Mouse (Mus musculus) embryo, embryonic 9.5 days (tissue): Measurements from ENCODE around the gene Fam120b.

ENCODE experiments used
- DNase-seq: peaks from one replicate; pipeline ENCODE4 v3.0.0-alpha.2; 2017; ENCODE audit errors: extremely low spot score

Gene Fam120b

DNA sequence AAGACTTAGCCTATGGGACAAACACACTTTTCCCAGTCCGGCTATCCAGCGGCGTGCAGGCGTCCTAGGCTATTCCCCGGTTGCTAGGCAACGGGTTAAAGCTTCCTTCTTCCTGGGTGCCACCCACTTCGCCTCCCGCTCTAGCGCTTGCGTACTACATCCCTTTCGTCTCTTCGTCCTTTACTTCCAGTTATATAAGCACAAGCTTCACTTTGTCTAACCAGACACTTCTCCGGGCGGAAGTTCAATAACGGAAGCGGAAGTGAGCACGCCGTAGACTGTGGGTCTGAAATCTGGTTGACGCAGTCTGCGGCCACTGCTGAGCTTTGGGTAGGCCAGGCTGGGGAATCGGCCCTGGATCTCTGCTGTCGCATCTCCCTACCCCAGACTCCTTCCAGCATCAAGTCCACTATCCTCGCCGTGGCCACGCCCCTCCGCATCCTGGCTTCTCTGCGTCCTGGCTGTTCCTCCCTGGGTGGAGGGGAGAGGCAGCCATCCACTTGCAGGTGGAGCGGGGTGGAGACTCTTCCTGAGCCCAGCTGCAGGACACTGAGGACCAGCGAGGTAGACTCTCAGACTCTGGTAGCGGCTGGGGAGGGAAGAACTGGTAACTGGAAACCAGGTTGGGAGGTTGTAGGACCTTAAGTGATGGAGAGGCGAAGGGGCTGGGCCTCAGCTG is at the start of gene Fam120b:
Gene Fam120b (plus strand): TSS at position 206 of the 679 bp plus-strand sequence.
- peak; percentile 85 for DNase-seq

DNA sequence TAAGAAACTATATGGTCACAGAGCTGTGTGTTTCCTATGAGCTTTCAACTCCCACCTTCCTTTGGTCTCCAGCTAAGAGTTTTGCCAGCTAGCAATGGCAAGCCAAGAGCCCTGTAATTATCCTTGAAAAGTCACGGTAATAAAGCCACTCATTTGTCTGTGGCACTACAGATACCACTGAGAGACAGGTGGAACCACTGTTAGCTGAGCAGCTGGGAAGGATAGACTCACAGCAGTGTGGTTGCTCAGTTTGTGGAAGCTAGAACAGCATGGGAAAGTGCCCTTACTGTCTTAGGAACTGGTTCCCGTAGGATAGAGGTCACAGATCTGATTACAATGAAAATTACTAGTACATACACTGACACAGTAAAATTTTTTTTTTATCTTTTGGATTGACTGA is 45.9 kb upstream of the Fam120b start:
- no peak for DNase-seq

DNA sequence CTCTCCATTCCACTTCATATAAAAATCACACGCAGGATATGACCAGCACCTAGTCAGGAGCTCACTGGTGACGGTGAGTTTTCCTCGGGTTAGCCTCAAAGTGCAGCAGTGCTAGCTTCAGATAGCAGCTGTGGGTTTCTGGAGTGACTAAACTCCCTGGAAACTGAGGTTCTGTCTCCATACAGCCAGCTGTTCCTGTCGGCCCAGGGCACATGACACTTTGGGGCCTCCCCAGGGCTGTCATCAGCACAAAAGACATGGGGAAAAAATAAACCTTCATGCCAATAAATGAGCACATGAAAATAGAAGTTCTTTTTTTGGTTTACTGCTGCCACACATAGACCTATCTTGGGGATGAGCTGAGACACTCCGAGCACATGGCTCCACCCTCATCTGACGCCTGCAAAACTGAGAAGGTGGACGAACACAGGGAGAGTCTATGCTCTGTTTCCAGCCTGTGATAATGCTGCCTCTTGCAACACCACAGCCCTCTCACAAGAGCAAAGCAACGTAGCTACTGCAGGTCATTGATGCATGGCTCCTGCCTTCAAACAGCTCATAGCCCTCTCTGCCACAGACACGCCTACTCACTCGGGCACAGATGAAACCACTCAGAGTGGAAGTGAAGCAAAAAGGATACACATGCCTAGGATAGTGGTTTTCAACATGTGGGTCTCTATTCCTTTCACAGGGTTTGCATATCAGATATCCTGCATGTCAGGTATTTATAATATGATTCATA is 43.0 kb upstream of the Fam120b start:
- no peak for DNase-seq

DNA sequence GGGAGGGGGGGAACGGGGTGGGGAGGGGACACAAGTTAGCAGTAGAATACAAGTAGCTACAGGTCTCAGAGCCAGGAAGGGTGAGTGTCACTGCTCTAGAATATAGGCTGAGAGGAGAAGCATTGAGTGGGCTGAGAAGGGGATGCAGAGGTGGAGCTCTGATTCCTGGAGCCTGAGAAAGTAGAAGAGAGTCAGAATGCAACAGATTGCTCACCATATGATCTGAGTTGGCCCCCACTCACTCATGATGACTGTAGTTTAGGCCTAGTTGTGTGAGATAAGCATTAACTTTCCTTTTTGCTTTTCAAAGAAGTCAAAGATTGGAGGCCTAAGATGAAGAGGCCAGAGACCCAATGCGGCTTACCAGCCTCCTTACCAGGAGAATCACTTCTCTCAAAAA is 42.0 kb upstream of the Fam120b start:
- DNase-seq, result no peak

DNA sequence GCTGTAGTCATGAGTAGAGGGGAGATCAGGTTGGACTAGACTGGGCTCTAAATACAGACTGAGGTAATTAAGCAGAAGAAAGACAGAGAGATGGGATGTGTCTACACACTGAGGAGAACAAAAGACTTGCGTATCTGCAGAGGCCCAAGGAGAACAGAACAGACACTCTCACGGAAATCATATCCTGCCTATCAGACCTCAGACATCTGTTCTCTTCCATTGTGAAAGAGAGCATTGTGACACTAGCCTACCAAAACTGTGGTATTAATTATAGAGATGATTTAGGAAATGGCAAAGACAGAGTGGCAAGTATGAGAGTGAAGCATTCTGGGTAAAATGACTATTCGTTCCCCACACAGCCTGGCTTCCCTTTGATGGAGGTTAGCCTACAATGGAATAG is 40.9 kb upstream of the Fam120b start:
- DNase-seq, result no peak

DNA sequence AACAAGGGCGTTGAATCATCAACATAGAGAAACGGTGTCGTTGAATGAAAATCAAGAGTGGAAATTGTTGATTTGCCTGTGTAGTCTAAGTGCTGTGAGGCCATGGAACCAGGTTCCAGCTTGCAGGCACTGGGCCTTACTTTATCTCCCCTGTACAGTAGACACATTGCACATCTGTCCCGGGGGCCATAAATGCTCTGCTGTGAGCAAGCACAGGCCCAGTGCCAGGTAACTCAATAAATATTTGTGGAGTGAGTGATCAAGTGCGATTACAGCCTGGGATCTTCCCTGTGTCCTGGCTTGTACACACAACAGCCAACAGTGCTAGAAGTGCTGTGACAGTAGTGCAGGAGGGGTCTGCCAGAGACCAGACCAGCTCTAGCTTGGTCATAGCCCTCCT is 39.5 kb upstream of the Fam120b start:
- no peak for DNase-seq

DNA sequence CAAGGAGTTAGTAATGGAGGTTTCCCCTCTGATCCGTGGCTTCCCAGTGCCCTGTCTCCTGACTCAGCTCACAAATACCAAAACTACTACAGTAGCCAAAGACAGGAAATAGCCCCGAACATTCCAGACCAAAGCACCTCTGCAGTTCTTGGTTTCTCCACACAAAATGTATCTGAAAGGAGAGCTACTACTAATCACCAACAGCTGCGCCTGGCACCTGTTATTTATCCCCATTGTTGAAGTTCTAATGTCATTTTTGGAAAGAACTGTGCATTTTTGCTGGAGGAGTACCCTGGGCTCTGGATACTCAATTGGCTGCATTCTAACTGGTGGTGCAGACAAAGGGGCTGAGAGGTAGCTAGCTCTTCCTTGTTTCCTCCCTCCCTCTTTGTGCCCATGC is 38.9 kb upstream of the Fam120b start:
- no peak for DNase-seq

DNA sequence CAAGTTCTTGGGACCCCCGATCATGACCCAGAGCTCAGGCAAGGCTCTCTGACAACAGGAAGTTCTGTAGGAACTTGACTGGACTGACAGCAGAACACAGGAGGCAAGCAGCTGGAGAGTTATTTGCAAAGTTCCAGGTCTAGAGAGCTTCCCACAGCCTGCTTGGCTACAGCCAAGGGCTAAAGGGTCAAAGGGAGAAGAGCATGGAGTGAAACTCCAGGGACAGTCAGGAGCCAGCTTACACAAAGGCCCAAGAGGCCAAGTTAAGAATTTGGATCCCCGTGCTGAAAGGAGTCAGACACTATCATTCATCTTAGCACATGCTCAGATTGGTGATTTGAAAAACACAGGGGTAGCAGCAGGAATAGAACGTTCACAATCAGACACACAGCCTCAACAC is 32.3 kb upstream of the Fam120b start:
- DNase-seq, result no peak

DNA sequence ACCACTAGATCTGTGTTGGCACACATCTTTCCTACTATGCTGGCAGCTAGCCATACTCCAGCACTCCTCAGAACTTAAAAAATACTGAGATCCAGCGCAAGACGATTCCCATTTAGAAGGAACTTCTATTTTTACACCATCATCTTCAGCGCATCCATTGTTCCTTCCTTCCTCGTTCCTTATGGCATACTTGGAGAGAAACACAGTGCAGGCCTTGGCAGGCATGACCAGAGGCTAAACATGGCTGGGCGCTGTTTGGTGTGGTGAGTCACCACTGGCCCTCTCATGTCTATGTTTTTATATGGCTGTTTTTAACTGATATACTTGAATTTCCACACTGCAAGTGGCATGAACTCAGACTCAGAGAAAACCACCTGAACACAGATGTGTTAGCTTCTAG is 30.4 kb upstream of the Fam120b start:
- DNase-seq, result no peak

DNA sequence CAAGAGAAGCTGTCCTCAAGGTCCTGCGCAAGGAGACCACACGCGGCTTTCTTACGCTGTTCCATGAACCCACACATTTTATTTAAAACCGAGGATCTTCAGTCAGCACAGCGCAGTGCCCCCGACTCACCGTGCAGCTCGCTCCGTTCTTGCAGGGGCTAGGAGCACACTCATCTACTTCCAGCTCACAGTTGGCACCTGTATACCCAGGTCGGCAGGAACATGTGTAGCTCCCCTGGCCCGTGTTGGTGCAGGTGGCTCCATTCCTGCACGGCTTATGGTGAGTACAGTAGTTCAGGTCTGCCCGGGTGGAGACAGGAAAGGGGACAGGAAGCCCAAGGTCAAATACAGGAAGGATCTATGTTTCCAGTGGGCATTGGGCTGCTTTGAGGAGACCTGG is 25.6 kb upstream of the Fam120b start:
- no peak for DNase-seq

DNA sequence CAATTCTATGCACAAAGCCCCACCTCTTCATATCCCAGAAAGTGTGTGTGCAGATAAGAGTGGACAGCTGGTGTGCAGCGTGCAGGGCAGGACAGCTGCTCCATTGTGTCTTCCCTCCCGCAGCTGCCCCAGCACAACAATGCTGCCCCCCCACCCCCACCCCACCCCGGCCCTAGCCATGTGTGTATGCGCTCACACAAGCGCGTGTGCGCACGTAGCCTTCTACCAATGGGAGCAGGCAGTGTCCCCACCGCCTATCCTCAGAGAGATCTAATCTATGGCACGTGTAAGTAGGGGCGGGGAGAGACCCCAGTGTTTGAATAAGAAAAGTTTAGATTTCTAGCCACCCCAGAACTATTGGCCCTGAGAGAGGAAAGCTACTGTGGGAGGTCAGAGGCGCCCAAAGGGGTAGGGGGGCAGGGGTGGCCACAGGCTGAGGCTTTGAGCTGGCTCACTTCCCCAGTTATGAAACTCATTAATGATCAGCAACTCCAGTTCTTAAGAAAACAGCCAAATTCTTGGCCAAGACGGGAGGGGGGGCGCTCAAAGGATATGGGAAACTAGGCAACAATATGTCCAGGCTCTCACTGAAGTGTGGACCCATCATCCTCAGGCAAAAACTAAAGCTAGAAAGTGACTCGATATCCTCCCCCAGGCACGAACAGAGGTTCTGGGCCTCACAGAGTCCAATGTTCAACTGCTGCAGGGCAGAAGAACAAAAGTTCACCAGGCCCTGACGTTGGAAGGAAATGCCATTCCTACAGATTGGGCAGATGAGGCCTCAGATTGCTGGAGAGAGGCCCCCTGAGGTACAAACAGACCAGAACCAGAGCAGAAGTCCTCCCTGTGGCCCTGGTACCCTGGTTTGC is 23.8 kb upstream of the Fam120b start:
- peak; percentile 39 for DNase-seq

DNA sequence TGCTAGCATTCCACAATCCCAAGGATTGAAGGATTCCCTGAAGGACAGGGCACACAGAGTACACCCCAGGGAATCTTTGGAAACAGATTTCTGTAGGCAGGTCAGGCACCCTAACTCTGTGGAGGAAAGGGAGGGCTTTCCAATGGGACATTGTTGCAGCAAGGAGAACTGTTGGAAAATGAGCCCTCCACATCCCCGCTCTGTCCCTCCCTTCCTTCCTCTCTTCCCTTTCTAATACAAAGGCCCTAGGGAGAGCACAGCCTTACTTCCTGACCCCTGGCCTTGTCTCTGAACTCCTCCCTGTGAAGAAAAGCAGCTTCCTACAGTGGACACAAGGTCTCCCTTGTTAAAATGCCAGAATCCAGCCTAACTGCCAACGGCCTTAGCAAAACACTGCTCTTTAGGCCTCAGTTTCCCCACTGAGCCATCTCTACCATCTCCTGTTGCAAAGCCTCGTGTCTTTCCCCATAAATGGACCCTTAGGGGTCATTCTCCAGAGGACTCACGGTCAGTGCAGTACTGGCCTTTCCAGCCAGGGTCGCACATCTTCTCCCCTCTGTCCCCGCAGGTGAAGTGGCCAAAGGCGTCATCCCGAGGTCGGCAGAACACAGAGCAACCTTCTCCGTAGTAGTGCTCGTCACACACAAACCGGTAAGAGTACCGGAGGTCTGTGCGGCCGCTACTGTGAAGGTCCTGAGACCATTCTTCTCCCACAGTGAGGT is 22.9 kb upstream of the Fam120b start:
- no peak for DNase-seq

DNA sequence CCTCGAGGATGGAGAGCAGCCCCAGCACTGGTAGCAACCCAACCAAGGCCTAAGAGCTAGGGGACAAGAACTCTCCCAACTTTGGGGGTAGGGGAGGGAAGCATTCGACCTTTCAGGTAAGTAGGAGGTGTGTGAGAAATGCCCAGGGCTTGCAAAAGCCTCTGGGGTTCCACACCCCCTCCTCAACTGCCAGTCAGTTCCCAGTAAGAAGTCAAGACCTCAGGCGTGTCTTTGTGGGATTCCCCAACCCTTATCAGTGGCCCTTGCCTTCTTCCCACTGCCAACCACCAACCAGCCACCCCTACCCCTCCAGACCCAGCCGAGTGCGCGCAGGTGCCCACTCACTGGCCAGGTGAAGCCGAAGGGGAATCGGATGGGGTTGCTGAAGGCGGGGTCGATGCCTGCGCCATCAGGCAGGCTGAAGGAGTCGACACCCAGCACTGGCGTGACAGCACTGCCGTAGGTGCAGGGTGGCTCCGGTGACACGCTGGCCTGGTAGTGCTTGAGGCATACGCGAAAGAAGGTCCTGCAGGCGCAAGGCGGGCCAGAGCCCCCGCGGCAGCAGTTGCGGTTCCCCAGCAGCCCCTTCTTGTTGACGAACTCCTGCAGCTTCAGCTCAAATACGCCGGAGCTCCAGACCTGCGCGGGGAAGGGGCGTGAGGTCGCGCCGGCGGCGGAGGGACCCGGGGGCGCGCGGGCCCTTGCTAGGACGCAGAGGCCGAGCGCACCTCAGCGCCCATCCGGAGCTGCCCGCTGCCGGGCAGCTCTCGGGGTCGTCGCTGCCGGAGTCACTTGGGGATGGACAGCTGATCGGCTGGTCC is 21.5 kb upstream of the Fam120b start:
- no peak for DNase-seq

DNA sequence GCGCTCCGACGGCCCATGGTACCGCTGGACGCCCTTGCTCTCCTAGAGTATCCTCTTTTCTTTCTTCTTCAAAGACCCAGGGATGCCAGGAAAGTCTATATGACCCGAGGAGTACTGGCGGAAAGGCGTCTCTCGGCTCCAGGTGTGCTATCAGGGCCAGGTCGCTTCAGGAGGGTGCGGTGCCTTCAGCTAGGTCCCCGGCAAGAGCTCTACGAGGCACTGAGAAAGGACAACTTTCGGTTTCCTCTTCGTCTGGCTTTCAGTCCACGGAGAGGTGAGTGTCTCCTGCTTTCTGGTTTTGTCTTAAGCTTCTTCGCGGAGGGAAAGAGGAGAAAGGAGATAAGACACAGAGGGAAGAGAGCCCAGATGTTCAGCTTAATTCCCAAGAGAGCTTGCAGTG is 20.8 kb upstream of the Fam120b start:
- peak; percentile 37 for DNase-seq

DNA sequence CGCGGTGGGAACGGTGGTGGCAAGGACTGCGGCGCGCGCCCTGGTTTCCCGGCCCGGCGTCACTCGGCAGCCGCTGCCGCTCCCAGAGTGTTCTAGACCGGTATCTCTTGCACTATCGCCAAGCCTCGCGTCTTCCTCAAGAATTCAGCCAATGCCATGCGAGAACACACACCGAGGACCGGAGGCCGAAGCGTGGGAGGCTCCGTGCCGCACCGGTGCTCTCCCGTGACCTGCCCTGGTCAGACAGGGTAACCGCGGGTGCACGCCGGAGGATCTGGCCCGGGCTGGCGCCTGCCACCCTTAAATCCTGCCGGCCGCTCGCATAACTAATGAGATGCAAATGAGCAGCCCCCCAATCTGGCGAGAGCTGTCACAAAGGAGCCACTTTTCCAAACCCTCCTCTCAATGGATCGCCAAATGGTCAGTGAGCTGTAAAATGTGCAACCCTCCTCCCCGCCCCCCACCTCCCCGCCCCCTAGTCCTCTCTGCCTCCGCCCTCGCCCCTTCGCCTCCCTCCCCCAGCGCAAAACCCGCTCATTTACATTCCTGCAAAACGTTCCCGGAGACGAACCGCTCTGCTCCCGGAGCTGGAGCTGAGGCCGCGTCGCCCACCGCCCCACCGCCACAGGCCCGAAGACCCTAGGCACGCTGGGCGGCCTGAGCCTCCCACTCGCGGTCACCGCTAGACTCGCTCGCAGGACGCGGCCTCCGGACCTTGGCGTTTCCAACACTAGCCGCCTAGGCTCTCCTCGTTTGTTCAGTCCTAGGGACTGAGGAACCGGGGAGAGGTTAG is 20.1 kb upstream of the Fam120b start:
- DNase-seq, result peak; percentile 88

DNA sequence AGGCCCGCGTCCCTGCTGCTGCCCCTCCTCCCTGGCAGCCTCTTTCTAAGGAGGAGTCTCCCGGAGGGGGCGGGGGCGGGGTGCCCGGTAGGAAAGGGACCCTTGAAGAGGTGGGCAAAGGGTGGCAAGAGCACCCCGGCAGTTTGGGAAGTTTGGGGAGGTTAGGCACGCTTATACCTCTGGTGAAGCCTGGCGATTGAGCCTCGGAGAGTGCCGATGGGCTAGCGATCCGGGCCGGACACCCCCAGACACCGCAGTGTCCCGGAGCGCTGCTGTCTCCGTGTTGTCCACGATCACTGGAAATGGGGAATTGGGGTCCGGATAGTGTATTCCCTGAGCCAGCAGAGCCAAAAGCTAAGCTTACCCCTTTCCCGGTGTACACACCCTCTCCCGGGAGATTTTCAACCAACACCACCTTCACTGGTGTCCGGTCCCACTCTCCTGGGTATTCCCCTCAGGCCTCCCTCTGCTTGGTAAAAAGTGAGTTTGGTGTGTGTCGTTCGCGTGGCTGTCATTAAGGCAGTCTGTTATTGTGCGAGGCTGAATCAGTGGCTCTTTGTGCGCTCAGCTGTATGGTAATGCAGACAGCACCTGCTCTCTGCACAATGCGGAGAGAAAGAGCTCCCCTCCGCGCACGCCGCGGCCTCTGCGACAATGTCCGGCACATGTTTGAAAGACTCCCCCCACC is 19.4 kb upstream of the Fam120b start, which contains the start of gene Dll1:
Gene Dll1 (minus strand): TSS at position 379 of the 688 bp plus-strand sequence.
- DNase-seq, result peak; percentile 78

DNA sequence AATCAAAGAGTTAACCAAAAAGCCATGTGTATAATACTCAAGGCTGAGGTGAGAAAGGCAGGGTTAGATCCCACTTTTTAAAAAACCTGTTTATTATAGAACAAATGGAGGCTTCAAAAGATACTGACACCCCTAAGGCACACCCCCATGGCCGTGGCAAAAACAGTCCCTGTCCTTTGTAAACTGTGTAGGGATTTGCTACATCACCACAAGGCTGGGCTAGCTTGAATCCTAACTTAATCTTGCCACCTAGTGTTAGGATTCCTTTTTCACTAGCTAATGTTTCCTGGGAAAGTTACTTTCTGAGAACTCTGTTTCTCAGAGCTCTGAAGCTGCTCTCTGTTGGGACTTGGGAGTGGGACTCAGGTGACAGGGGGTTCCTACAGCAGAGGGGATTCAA is 18.1 kb upstream of the Fam120b start:
- peak; percentile 55 for DNase-seq

DNA sequence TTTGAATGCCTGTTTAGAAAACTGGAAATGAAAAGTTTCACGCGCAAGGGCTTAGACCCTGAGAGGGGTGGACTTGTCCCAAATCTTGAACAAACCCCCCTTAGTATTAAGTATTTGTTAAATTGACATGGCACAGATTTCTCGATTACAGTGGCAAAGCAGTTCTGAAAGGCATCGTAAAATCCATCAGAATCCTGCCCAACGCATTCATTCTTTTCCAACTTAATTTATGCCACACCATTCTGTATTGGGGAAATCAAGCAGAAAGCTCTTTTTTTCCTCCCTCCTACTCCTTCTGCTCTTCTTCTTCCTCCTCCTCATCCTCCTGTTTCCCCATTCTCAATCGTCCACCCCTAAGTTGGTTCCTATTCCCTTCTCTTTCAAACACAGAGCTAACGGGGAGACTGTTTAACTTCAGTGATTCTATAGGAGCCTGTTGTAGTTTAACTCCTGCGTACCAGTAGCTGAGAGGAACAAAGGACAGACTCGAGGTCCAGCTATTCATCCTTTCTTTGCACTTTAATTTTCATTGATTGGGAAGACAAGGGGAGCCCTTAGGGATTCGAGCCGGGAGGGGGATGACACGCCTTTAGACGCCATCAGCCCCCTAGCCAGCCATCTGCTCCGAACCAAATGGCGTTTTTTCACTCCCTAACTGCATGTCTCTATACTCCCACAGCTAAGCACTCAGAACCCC is 17.4 kb upstream of the Fam120b start:
- peak; percentile 52 for DNase-seq
